Mouse (Mus musculus) heart, embryonic 14.5 days (tissue): ENCODE measurements around the gene Tex10. TPM values are rescaled to one million over a fixed set of nuclear protein-coding genes. Genes with fewer than 3 reads are reported as not detected.
"Not testable (repeated sequence)": the region's sequence is repeated elsewhere in the genome, so short reads cannot be mapped to it uniquely, and the experiment has no call there.

Experiments
- ATAC-seq: fragments of 200-750 bp; cut with Nextera tagmentation; 2 replicates; pipeline ENCODE4 v1.8.0; 2017; ENCODE audit warnings: low read depth, moderate TSS enrichment; ENCODE audit not compliant: insufficient number of reproducible peaks, insufficient read depth, low FRiP score
- H3K27ac ChIP-seq, 2 experiments: fragments of 200-500 bp in 1 of 2; fragments of 300-500 bp in 1 of 2; sonication (generic) in 1 of 2; replicated peaks in 1 of 2; 2 replicates each; pipeline ENCODE4 v1.5.1; 2012 to 2014; ENCODE audit warnings: low read depth in 2 of 2, low read length in 2 of 2, control low read depth in 1 of 2, mild to moderate bottlenecking in 1 of 2, mixed read lengths in 1 of 2; ENCODE audit not compliant: control insufficient read depth in 1 of 2, insufficient read depth in 1 of 2
- H3K27me3 ChIP-seq: fragments of 300-500 bp; sonication (generic); 2 replicates; pipeline ENCODE4 v1.6.1; 2014; ENCODE audit warnings: mild to moderate bottlenecking, low read length, control low read depth; ENCODE audit not compliant: control insufficient read depth, insufficient read depth
- H3K36me3 ChIP-seq: fragments of 300-500 bp; sonication (generic); 2 replicates; pipeline ENCODE4 v1.6.1; 2014; ENCODE audit warnings: mild to moderate bottlenecking, control low read depth, low read length, mixed read lengths; ENCODE audit not compliant: control insufficient read depth, insufficient read depth
- H3K4me1 ChIP-seq, 2 experiments: fragments of 200-500 bp in 1 of 2; fragments of 300-500 bp in 1 of 2; sonication (generic) in 1 of 2; 2 replicates each; pipeline ENCODE4 v1.6.1; 2012 to 2014; ENCODE audit warnings: low read length in 2 of 2, control low read depth in 1 of 2, mixed read lengths in 1 of 2; ENCODE audit not compliant: control insufficient read depth in 2 of 2, insufficient read depth in 2 of 2
- H3K4me2 ChIP-seq: fragments of 300-500 bp; sonication (generic); 2 replicates; pipeline ENCODE4 v1.6.1; 2014; ENCODE audit warnings: mild to moderate bottlenecking, low read length
- H3K4me3 ChIP-seq, 2 experiments: fragments of 200-500 bp in 1 of 2; fragments of 300-500 bp in 1 of 2; sonication (generic) in 1 of 2; 2 replicates each; pipeline ENCODE4 v1.5.1; 2012 to 2014; ENCODE audit warnings: low read length in 2 of 2, mild to moderate bottlenecking in 2 of 2, control low read depth in 1 of 2, low read depth in 1 of 2, moderate library complexity in 1 of 2; ENCODE audit not compliant: control insufficient read depth in 1 of 2, insufficient read depth in 1 of 2
- H3K9ac ChIP-seq: fragments of 300-500 bp; sonication (generic); 2 replicates; pipeline ENCODE4 v1.6.1; 2014; ENCODE audit warnings: mild to moderate bottlenecking, low read length
- H3K9me3 ChIP-seq: fragments of 300-500 bp; sonication (generic); 2 replicates; pipeline ENCODE4 v1.6.1; 2016; ENCODE audit warnings: low read length, control low read depth; ENCODE audit not compliant: control insufficient read depth
- WGBS: fragments of 180-500 bp; shearing (Covaris S2); extraction: QIAGEN DNeasy Blood & Tissue Kit; methylation state at CpG from one replicate; pipeline ENCODE4 v1.1.7; 2014; 5-methylcytosine and 5-hydroxymethylcytosine counted together
- polyA plus RNA-seq: library from polyadenylated mRNA; unstranded; fragments of >200 nt; fragmentation: Nextera tagmentation; extraction: Ambion mirVana; gene quantifications from 2 replicates; pipeline ENCODE4 v1.2.1, GENCODE M21; 2014

Gene Tex10
- polyA plus RNA-seq, 1 experiment from 2014 or later: 35.7 TPM

GRCm38 (mm10) chr4:48423738-48424137, 49.5 kb downstream of the Tex10 start:
- no peak overlapping the region for H3K27ac ChIP-seq
- no peak overlapping the region for H3K4me2 ChIP-seq
- ATAC-seq: no peak
- WGBS: 23% methylated on average over 2 of the region's 2 CpGs
- no peak overlapping the region for H3K4me3 ChIP-seq
- no peak overlapping the region for H3K9ac ChIP-seq
- no peaks in the 10 kb centered on the region for H3K27me3 ChIP-seq
- H3K9me3 ChIP-seq: no peaks in the 10 kb centered on the region
- H3K4me1 ChIP-seq: peaks cover 6 to 16% of the 10 kb centered on the region in 2 experiments; a peak in 3 of 4 replicates
- peaks cover 26% of the 10 kb centered on the region for H3K36me3 ChIP-seq

- Histone ChIP-seq H3K4me2 (no peak overlapping the region), H3K9me3 (no peaks in the 10 kb centered on the region), H3K27ac (no peak overlapping the region), H3K36me3 (peaks cover 21% of the 10 kb centered on the region), H3K4me3 (no peak overlapping the region), H3K9ac (no peak overlapping the region), H3K27me3 (no peaks in the 10 kb centered on the region), H3K4me1 (peaks cover 6 to 15% of the 10 kb centered on the region in 2 experiments; a peak in 3 of 4 replicates)
- no peak for ATAC-seq
- WGBS: 90% methylated on average over 1 of the region's 1 CpGs
Observed at GRCm38 (mm10) chr4:48422633-48423032, 50.6 kb downstream of the Tex10 start.

GRCm38 (mm10) chr4:48418831-48419468, 54.3 kb downstream of the Tex10 start:
- no peak for ATAC-seq
- peaks cover 10 to 21% of the 10 kb centered on the region in 2 experiments for H3K4me1 ChIP-seq
- no peak overlapping the region for H3K9ac ChIP-seq
- 85% methylated on average over 8 of the region's 8 CpGs for WGBS
- no peaks in the 10 kb centered on the region for H3K9me3 ChIP-seq
- no peak overlapping the region for H3K27ac ChIP-seq
- H3K36me3 ChIP-seq: peaks cover 16% of the 10 kb centered on the region
- no peak overlapping the region for H3K4me2 ChIP-seq
- H3K4me3 ChIP-seq: no peak overlapping the region
- no peaks in the 10 kb centered on the region for H3K27me3 ChIP-seq

GRCm38 (mm10) chr4:48415838-48416335, 57.4 kb downstream of the Tex10 start:
- peaks cover 14 to 23% of the 10 kb centered on the region in 2 experiments for H3K4me1 ChIP-seq
- no peak overlapping the region for H3K4me3 ChIP-seq
- H3K4me2 ChIP-seq: no peak overlapping the region
- no peak for ATAC-seq
- H3K9me3 ChIP-seq: no peaks in the 10 kb centered on the region
- 77% methylated on average over 10 of the region's 10 CpGs for WGBS
- H3K27me3 ChIP-seq: no peaks in the 10 kb centered on the region
- no peak overlapping the region for H3K9ac ChIP-seq
- H3K36me3 ChIP-seq: no peaks in the 10 kb centered on the region
- peak overlapping the region in 1 of 2 experiments; percentile 48; a peak in 2 of 4 replicates for H3K27ac ChIP-seq

- Histone ChIP-seq H3K4me1 (peaks cover 14 to 23% of the 10 kb centered on the region in 2 experiments), H3K9ac (no peak overlapping the region), H3K27me3 (no peaks in the 10 kb centered on the region), H3K4me2 (no peak overlapping the region), H3K9me3 (no peaks in the 10 kb centered on the region), H3K4me3 (no peak overlapping the region), H3K36me3 (no peaks in the 10 kb centered on the region), H3K27ac (no peak overlapping the region)
- WGBS: 64% methylated on average over 8 of the region's 8 CpGs
- no peak for ATAC-seq
Observed at GRCm38 (mm10) chr4:48413473-48413872, 59.8 kb downstream of the Tex10 start.

GRCm38 (mm10) chr4:48407350-48408039, 65.8 kb downstream of the Tex10 start:
- Histone ChIP-seq H3K27ac (no peak overlapping the region), H3K9ac (peak overlapping the region; percentile 55), H3K4me2 (peak overlapping the region; percentile 64), H3K4me3 (peak overlapping the region; percentile 33 to 43), H3K27me3 (no peaks in the 10 kb centered on the region), H3K36me3 (no peaks in the 10 kb centered on the region), H3K4me1 (peaks cover 9 to 10% of the 10 kb centered on the region in 2 experiments), H3K9me3 (no peaks in the 10 kb centered on the region)
- peak; percentile 51; the same call in 1 of the 2 replicates for ATAC-seq
- WGBS: 27% methylated on average over 18 of the region's 18 CpGs

- H3K27me3 ChIP-seq, ATAC-seq, H3K4me3 ChIP-seq, H3K9me3 ChIP-seq, H3K27ac ChIP-seq, H3K9ac ChIP-seq, H3K36me3 ChIP-seq, H3K4me2 ChIP-seq: not testable (repeated sequence)
- 83% methylated on average over 8 of the region's 10 CpGs for WGBS
- peaks cover 11 to 12% of the 10 kb centered on the region in 2 experiments for H3K4me1 ChIP-seq
Observed at GRCm38 (mm10) chr4:48405724-48406491, 67.4 kb downstream of the Tex10 start.
